Mouse (Mus musculus) adrenal gland, postnatal 14 days (tissue): ENCODE measurements around the gene Upp1. TPM values are rescaled to one million over a fixed set of nuclear protein-coding genes. Genes with fewer than 3 reads are reported as not detected.

Experiments used
- DNase-seq: peaks from one replicate; pipeline ENCODE4 v3.0.0; 2021; ENCODE audit warnings: mixed read lengths
- total RNA-seq: library from RNA; stranded (reverse); gene quantifications from 2 replicates; pipeline ENCODE4 v1.2.3, GENCODE M21; 2021

Upp1 gene
- total RNA-seq, 1 experiment from 2014 or later: 6.6 TPM

DNA sequence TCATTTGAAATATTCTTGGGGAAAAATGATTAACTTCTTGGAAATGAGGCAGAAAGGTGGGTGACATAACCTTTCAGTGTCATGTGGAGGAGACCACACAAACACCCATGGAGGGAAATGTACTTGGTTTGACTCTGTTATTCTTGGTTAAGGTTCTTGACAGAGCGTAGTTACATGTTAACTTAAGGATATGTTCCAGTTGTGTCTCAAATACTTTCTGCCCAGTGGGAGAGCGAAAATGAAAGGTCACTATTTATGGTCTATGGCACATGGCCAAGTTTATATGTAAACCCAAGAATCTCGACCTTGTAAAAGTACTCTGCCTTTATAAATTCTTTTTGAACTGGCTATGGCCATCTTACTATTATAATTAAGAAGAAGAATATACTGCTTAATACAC, 42.0 kb downstream of the Upp1 start:
- no peak for DNase-seq

DNA sequence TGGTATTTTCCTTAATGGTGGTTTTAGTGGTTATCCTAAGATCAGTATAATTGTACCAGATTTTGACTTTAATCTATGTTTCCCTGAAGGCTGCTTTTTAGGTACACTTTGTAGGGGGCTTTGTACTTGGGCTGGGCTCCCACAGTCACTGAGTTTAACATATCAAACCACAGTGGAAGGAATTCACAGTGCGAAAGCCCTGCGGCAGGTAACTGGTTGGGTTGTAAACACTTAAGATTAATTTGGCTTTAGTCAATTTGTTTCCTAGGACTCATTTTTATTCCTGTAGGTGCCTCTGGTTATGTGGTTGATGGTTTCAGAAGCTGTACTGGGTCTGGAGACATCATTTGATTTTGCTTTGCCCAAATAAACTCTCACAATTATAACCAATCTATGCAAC, 49.4 kb downstream of the Upp1 start:
- DNase-seq: no peak

GRCm38 (mm10) chr11:9181477-9181876, 63.6 kb downstream of the Upp1 start:
- DNase-seq: no peak

Other genes with a start within 250 kb of the Upp1 start
- gene Pkd1l1, start 144.8 kb upstream of the Upp1 start, total RNA-seq: 0.07 and 0.08 TPM in 2 replicates
- 9.1 and 9.2 TPM in 2 replicates for gene Hus1, start 106.9 kb upstream of the Upp1 start, total RNA-seq
- not detected in 2 replicates for gene Gm11992, start 69.5 kb upstream of the Upp1 start, total RNA-seq
- not detected in 2 replicates for gene Sun3, start 69.1 kb upstream of the Upp1 start, total RNA-seq
- gene Abca13, start 73.8 kb downstream of the Upp1 start, total RNA-seq: 0.04 TPM in 1 of 2 replicates, not detected in the other